Mouse (Mus musculus) ES-Bruce4 (cell line): ENCODE measurements at regions not wholly inside any gene's neighbourhood (a gene's known extent, or its start where the extent isn't known, plus 50 kb on each side); places are given as distances from the start of the nearest gene placed in this dataset.

Source experiments
- CTCF ChIP-seq: IDR thresholded peaks from one replicate; pipeline ENCODE4 v1.8.1; 2011; ENCODE audit warnings: low read depth, low read length
- EP300 ChIP-seq: IDR thresholded peaks from 2 replicates; pipeline ENCODE4 v1.6.1; 2011; ENCODE audit warnings: low read depth, low read length; ENCODE audit not compliant: insufficient read depth
- POLR2A ChIP-seq: IDR thresholded peaks from one replicate; pipeline ENCODE4 v1.8.1; 2011; ENCODE audit warnings: low read length; ENCODE audit not compliant: insufficient read depth

GRCm38 (mm10) chr4:107737907-107738306, 53.9 kb upstream of the Dmrtb1 start:
- no peak for TF ChIP-seq POLR2A
- peak; percentile 94 for TF ChIP-seq CTCF
- no peak for TF ChIP-seq EP300
